Mouse (Mus musculus): Measurements from ENCODE around the gene Gm20388. TPM values are rescaled to one million over a fixed set of nuclear protein-coding genes. Genes with fewer than 3 reads are reported as not detected.
A peak's percentile ranks its signal among the peaks of the same experiment; 100 is the strongest.

The Gm20388 gene
- total RNA-seq, 1 experiment = 27.0 TPM

DNA sequence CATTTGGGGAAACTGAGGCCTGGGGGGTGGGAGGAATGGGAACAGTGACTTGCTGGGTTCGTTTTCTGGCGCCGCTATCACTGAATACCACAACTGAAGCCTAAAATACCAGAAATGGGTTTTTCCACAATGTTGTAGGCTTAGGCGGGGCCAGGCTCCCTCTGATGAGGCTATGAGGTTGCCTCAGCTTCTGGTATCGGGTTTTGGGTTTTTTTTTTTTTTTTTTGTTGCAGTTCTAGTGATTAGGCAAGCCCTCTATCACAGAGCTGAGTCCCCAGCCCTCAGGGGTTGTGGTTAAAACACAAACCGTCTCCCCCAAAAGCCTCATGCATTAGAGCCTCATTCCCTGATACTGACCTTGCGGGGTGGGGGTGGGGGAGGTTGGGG lies 467.2 kb downstream of the Gm20388 start:
- no peak for DNase-seq (ENCODE audit: low read depth, low spot score)
- no peak for TF ChIP-seq ZC3H11A (IDR thresholded peaks at IDR 0.05; ENCODE audit: borderline replicate concordance, low read depth, low read length)
- TF ChIP-seq CHD2 (IDR thresholded peaks at IDR 0.05; ENCODE audit: low read depth, low read length) = no peak
- TF ChIP-seq MAFK (IDR thresholded peaks at IDR 0.05; ENCODE audit: insufficient read depth, low read depth, low read length) = no peak
- 0 out of 2 replicates have a peak, but pooled peaks have one; percentile 17 for TF ChIP-seq ZNF384 (IDR thresholded peaks at IDR 0.05; ENCODE audit: low read depth, low read length)
- no peak for TF ChIP-seq HCFC1 (IDR thresholded peaks at IDR 0.05; ENCODE audit: borderline replicate concordance, insufficient read depth, low read length)
- Histone ChIP-seq H3K27ac (ENCODE audit: insufficient read depth, low read depth, low read length, poor library complexity, severe bottlenecking) (no peak overlapping the region), H3K4me1 (ENCODE audit: control insufficient read depth in 2 of 2, insufficient read depth in 2 of 2, low read length in 2 of 2, poor library complexity in 1 of 2) (peaks cover 3 to 34% of the 10 kb centered on the region in 2 experiments; a peak in 2 of 4 replicates), H3K36me3 (ENCODE audit: control insufficient read depth, insufficient read depth, low read length, poor library complexity, severe bottlenecking) (no peaks in the 10 kb centered on the region), H3K9ac (ENCODE audit: insufficient read depth, low read depth, low read length, poor library complexity, severe bottlenecking) (no peak overlapping the region), H3K9me3 (ENCODE audit: control insufficient read depth, insufficient read depth, low read depth, low read length) (no peaks in the 10 kb centered on the region), H3K4me3 (ENCODE audit: insufficient read depth in 1 of 2, low read depth in 1 of 2, low read length in 2 of 2, poor library complexity in 1 of 2, severe bottlenecking in 1 of 2) (no peak overlapping the region)
- in situ Hi-C loops (cut with MboI; ENCODE audit: low sequenced_read_pairs in 2 of 2, unreplicated experiment in 2 of 2) = no loop called here

DNA sequence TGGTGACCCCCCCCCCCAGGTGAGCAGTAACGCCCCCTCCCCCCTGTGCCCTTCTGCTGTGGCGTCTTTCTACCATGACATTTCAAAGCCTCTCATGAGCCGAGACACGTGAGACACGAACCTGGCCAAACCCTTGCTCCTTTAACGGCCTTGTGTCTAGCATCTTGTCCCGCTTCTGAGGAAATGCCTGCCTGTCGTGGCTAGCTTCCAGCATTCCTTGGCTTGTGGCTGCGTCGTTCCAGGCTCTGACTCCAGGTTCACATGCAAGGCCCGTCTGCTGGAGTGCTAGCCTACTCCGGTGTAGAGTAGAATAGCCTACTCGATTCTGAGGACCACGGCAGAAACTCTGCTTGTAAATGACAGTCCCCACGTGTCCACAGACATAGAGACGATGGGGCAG lies 467.7 kb downstream of the Gm20388 start:
- no peak for TF ChIP-seq MAFK (IDR thresholded peaks at IDR 0.05; ENCODE audit: insufficient read depth, low read depth, low read length)
- no peak for TF ChIP-seq ZC3H11A (IDR thresholded peaks at IDR 0.05; ENCODE audit: borderline replicate concordance, low read depth, low read length)
- TF ChIP-seq ZNF384 (IDR thresholded peaks at IDR 0.05; ENCODE audit: low read depth, low read length) = no peak
- no peak for TF ChIP-seq CHD2 (IDR thresholded peaks at IDR 0.05; ENCODE audit: low read depth, low read length)
- no peak for TF ChIP-seq HCFC1 (IDR thresholded peaks at IDR 0.05; ENCODE audit: borderline replicate concordance, insufficient read depth, low read length)
- H3K4me1 ChIP-seq (ENCODE audit: control insufficient read depth in 2 of 2, insufficient read depth in 2 of 2, low read length in 2 of 2, poor library complexity in 1 of 2) = peaks cover 3 to 34% of the 10 kb centered on the region in 2 experiments; a peak in 2 of 4 replicates

DNA sequence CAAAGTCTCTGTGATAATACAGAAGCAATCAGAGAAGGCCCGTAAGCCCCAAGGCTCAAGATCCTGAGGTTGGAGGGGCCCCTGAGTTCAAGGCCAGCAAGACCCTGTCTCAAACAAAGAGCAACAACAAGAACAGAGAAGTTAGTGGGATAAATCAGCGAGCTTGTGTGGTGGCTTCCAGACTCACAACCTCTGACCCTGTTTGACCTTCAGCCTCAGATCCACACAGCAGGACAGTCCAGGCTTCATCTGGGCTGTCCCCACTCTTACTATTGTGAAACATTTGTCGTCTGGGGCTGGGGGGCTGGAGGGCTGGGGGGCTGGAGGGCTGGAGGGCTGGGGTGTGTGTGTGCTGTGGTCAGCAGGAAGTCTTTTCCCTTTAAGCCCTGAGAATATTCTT lies 468.4 kb downstream of the Gm20388 start:
- Histone ChIP-seq H3K9ac (ENCODE audit: insufficient read depth, low read depth, low read length, poor library complexity, severe bottlenecking) (no peak overlapping the region), H3K36me3 (ENCODE audit: control insufficient read depth, insufficient read depth, low read length, poor library complexity, severe bottlenecking) (no peaks in the 10 kb centered on the region), H3K27ac (ENCODE audit: insufficient read depth, low read depth, low read length, poor library complexity, severe bottlenecking) (no peak overlapping the region), H3K9me3 (ENCODE audit: control insufficient read depth, insufficient read depth, low read depth, low read length) (no peaks in the 10 kb centered on the region), H3K4me1 (ENCODE audit: control insufficient read depth in 2 of 2, insufficient read depth in 2 of 2, low read length in 2 of 2, poor library complexity in 1 of 2) (peaks cover 3 to 39% of the 10 kb centered on the region in 2 experiments; a peak in 2 of 4 replicates), H3K4me3 (ENCODE audit: insufficient read depth in 1 of 2, low read depth in 1 of 2, low read length in 2 of 2, poor library complexity in 1 of 2, severe bottlenecking in 1 of 2) (no peak overlapping the region)
- in situ Hi-C loops (cut with MboI; ENCODE audit: low sequenced_read_pairs in 2 of 2, unreplicated experiment in 2 of 2) = no loop called here
- TF ChIP-seq HCFC1 (IDR thresholded peaks at IDR 0.05; ENCODE audit: borderline replicate concordance, insufficient read depth, low read length) (no peak), ZNF384 (IDR thresholded peaks at IDR 0.05; ENCODE audit: low read depth, low read length) (no peak), ZC3H11A (IDR thresholded peaks at IDR 0.05; ENCODE audit: borderline replicate concordance, low read depth, low read length) (no peak), CHD2 (IDR thresholded peaks at IDR 0.05; ENCODE audit: low read depth, low read length) (no peak), MAFK (IDR thresholded peaks at IDR 0.05; ENCODE audit: insufficient read depth, low read depth, low read length) (no peak)
- DNase-seq (ENCODE audit: low read depth, low spot score) = no peak

More for the DNA sequence above, 467.7 kb downstream of the Gm20388 start:
- in situ Hi-C loops (cut with MboI; ENCODE audit: low sequenced_read_pairs in 2 of 2, unreplicated experiment in 2 of 2) = no loop called here
- Histone ChIP-seq H3K9ac (ENCODE audit: insufficient read depth, low read depth, low read length, poor library complexity, severe bottlenecking) (no peak overlapping the region), H3K27ac (ENCODE audit: insufficient read depth, low read depth, low read length, poor library complexity, severe bottlenecking) (no peak overlapping the region), H3K36me3 (ENCODE audit: control insufficient read depth, insufficient read depth, low read length, poor library complexity, severe bottlenecking) (no peaks in the 10 kb centered on the region), H3K9me3 (ENCODE audit: control insufficient read depth, insufficient read depth, low read depth, low read length) (no peaks in the 10 kb centered on the region), H3K4me3 (ENCODE audit: insufficient read depth in 1 of 2, low read depth in 1 of 2, low read length in 2 of 2, poor library complexity in 1 of 2, severe bottlenecking in 1 of 2) (no peak overlapping the region)
- DNase-seq (ENCODE audit: low read depth, low spot score) = no peak

DNA sequence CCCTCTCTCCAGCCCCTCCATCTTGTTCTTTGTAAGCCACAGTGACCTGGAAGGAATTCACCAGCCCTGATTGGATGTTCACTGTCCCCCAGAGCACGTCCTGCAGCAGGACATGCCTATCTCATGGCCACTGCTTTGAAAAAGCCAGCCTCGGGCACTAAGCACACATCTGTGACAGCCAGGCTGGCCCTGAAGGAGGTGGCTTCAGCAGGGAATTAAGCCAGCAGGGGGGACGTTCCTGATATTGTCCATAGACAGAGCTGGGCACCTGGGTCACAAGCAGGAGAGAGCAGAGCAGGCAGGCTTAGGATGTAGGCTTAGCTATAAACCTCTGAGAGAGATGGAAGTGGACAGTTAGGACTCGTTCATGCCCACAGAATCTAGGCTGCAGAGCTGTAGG lies 471.2 kb downstream of the Gm20388 start:
- Histone ChIP-seq H3K4me1 (ENCODE audit: control insufficient read depth in 2 of 2, insufficient read depth in 2 of 2, low read length in 2 of 2, poor library complexity in 1 of 2) (peaks cover 0 to 23% of the 10 kb centered on the region in 2 experiments; a peak in 1 of 4 replicates), H3K9ac (ENCODE audit: insufficient read depth, low read depth, low read length, poor library complexity, severe bottlenecking) (no peak overlapping the region), H3K27ac (ENCODE audit: insufficient read depth, low read depth, low read length, poor library complexity, severe bottlenecking) (no peak overlapping the region), H3K4me3 (ENCODE audit: insufficient read depth in 1 of 2, low read depth in 1 of 2, low read length in 2 of 2, poor library complexity in 1 of 2, severe bottlenecking in 1 of 2) (no peak overlapping the region), H3K36me3 (ENCODE audit: control insufficient read depth, insufficient read depth, low read length, poor library complexity, severe bottlenecking) (no peaks in the 10 kb centered on the region), H3K9me3 (ENCODE audit: control insufficient read depth, insufficient read depth, low read depth, low read length) (no peaks in the 10 kb centered on the region)
- in situ Hi-C loops (cut with MboI; ENCODE audit: low sequenced_read_pairs in 2 of 2, unreplicated experiment in 2 of 2) = no loop called here
- TF ChIP-seq ZNF384 (IDR thresholded peaks at IDR 0.05; ENCODE audit: low read depth, low read length) (no peak), HCFC1 (IDR thresholded peaks at IDR 0.05; ENCODE audit: borderline replicate concordance, insufficient read depth, low read length) (no peak), ZC3H11A (IDR thresholded peaks at IDR 0.05; ENCODE audit: borderline replicate concordance, low read depth, low read length) (no peak), CHD2 (IDR thresholded peaks at IDR 0.05; ENCODE audit: low read depth, low read length) (no peak), MAFK (IDR thresholded peaks at IDR 0.05; ENCODE audit: insufficient read depth, low read depth, low read length) (no peak)
- DNase-seq (ENCODE audit: low read depth, low spot score) = no peak
